Mouse (Mus musculus): Measurements from ENCODE around the gene Myh9.
A peak's percentile ranks its signal among the peaks of the same experiment; 100 is the strongest.
"Not testable (repeated sequence)": the region's sequence is repeated elsewhere in the genome, so short reads cannot be mapped to it uniquely, and the experiment has no call there.

The Myh9 gene

GRCm38 (mm10) chr15:77746326-77746725, 95.6 kb downstream of the Myh9 start:
- DNase-seq = no peak

DNA sequence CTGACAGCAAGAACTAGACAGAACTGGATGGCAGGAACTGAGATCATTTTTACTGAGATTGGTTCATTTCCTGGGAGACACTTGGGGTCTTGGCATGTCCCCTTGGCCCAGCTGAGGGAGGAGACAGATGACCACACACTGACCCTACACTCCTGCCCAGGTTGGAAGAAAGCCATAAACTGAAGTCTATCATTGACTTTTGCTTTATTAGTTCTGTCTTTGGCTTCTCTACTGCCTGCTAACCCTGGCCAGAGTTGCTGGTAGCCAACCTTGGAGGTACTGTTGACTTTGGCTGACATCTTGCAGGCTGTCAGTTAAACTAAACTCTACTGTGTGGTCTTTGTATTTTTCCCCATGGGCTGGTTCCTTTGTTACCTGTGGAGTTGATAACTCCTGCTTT, 96.9 kb downstream of the Myh9 start:
- DNase-seq = no peak

GRCm38 (mm10) chr15:77744632-77745031, 97.3 kb downstream of the Myh9 start:
- DNase-seq = no peak

GRCm38 (mm10) chr15:77741556-77741955, 100.4 kb downstream of the Myh9 start:
- not testable (repeated sequence) for DNase-seq

DNA sequence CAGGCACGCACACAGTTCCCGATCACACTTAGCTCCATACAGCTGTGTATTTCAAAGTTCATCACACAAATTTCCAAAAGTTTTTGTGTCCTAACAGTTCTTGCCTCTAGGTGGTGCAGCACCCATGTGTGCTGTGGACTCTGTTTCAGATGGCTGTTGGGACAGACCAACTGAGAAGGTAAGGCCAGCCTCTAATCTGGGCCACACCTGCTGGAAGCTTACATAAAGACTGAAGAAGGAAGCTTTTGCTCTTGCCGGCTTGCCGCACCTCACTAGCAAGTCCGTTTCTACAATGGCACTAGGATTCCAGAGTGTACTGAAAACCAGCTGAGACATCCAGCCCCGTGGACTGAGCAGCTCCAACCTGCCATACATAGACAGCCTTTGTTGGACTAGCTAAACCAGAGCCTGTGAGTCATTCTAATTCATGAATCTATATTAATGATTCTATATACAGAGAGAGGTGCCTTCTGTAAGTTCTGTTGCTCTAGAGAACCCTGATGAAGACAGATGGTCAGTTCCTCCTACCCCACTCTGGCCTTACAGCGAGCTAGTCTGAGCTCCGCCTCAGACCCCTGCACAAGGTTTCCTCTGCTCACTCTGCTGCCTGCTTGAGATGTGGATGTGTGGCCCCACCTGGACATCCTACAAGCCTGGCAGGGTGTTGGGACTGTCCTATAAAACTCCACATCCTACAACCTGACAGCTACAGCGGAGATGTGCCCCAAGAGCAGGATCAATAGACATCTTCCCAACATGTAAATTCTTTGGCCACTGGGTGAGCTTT, 101.3 kb downstream of the Myh9 start:
- no peak for DNase-seq

- DNase-seq = not testable (repeated sequence)
Observed at GRCm38 (mm10) chr15:77733903-77734302, 108.1 kb downstream of the Myh9 start.

- DNase-seq = not testable (repeated sequence)
Observed at GRCm38 (mm10) chr15:77733380-77733779, 108.6 kb downstream of the Myh9 start.

DNA sequence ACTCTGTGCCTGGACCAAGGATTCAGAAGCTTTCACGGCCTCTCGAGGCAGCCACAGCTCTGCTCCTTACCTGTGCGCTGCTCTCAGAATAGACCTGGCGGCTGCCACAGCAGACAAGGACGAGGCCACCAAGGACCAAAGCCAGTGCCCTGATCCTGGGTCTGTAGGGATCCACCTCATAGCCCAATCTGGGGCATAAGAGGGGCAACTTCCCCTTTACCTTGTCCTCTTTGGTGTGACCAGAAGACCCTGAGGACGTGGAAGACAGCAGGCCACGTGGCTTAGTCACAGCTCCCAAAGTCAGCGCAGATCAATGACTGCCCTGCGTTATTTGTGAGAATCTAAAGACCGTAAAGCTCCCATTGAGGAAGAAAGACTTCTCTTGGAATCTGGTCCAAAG, 109.1 kb downstream of the Myh9 start:
- not testable (repeated sequence) for DNase-seq

DNA sequence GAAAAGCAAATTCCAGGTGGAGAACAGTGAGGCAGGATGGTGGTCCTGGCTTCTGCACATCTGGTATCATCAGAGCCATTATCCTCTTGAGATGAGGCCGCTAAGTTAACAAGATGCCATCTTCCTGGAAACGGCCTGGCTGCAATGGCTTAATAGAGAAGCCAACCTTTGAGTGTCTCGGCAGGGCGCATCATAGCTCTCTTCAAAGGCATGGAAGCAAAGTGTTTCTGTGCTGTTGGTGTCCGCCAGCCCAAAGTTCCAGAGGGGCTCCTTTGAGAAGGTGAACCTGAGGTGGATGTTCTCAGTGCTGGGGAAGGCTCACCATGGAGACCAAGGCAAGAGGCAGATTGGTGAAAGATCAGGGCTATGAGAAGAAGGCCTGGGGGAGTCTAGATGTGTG, 110.4 kb downstream of the Myh9 start:
- no peak for DNase-seq

DNA sequence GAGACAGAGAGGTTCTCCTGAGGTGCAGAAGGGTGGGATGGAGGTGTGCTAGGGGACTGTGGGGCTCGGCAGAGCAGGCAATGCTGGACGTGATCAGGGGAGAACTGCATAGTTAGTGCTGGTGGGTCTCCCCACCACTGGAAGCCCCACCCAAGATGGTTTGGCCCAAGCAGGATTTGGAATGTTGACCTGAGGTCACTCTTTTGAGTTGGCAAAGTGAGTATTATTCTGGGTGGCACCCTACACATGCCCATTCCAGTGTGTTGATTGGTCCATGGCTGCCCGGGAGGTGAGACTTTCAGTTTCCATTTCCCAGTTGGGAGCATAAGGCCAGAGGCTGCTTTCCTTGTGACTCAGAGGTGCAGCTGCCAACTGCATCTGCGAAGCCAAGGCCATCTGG, 113.2 kb downstream of the Myh9 start, which contains the start of gene Apol9b:
TSS of gene Apol9b (plus strand) at position 301 of the 400 bp plus-strand sequence.
- DNase-seq = not testable (repeated sequence)

DNA sequence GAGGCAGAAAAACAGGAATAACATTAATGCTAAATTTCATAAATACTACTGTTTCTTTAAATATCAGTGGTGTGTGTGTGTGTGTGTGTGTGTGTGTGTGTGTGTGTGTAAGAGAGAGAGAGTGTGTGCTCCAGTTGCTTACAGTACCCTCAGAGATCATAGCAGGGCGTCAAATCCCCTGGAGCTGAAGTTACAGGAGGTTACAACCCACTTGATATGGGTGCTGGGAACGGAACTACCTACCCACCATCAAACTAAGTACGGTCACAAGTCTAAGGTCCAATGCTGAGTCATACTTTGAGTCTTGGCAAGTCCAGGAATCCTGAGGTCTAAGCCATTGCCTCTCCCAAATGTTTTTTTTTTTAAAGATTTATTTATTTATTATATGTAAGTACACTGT, 114.2 kb downstream of the Myh9 start:
- not testable (repeated sequence) for DNase-seq

GRCm38 (mm10) chr15:77727139-77727538, 114.8 kb downstream of the Myh9 start:
- DNase-seq = peak; percentile 23

DNA sequence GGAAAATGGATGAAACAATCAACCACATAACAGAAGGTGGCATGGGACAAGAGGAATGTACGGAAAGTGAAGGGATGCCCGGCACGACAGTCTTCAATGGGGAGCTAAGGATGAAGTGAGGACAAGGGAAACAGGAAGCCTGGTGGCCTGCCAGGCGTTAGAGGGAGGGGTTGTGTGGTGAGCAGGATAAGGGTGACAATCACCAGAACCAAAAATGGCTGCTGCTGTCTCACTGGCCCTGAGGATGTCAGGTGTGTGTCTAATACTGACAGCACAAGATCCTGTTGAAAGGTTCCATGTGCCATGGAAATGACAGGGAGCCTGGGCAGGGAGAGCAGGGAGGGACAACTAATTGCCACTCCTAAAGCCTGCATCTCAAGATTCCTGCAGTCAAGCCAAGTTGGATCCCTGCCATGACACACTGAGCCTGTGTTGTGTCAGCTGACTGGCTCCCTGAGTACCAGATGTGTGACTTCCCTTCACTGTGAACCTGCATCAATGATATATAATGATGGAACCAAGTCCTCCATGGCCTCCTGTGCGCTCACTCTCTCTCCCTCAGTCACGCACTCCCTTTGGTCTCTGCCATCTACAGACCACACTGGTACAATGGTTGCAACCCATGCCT, 116.5 kb downstream of the Myh9 start:
- DNase-seq = not testable (repeated sequence)

DNA sequence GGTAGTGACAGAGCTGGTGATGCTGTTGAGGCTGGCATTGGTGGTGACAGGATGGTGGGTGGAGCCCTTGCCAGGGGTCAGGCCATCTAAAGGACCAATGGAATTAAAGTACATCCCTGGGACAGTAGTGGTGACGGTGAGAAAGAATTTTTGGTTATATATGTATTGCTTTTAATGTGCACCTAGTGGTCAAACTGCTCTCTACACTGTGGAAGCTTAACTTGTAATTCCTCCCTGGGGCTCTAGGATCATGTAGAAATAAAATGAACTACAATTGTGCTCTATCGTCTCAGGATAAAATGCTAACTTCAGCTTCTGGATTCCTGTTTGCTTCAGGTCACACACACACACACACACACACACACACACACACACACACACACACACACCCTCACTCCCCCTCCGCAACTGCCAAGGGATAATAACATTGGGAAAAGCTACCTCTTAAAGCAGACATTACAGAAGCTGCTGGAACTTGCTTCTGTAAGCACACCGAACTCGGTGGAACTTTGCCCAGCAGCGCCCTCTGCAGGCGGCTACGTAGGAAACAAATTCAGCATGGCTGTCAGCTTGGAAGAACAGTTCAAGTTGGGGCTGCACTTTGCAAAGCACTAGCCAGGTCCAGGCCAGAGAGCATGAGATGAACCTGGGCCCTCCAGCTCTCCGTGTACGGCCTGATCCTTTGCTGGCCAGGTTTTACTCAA, 117.6 kb downstream of the Myh9 start:
- DNase-seq = not testable (repeated sequence)

DNA sequence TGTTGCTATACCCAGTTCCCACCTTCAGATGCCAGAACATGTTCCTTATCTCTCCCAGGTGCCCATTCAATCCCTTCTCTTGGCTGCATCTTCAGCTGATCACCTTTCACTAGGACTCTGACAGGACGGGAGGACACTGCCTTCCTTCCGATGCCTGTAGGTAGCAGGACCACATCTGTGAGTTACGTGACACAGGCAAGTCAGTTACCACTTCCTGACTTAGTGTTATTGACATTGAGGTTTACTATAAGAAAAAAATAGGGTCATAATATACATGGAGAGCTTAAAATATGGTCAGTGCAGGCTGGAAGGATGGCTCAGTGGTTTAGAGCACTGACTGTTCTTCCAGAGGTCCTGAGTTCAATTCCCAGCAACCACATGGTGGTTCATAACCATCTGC, 120.5 kb downstream of the Myh9 start:
- DNase-seq = not testable (repeated sequence)

DNA sequence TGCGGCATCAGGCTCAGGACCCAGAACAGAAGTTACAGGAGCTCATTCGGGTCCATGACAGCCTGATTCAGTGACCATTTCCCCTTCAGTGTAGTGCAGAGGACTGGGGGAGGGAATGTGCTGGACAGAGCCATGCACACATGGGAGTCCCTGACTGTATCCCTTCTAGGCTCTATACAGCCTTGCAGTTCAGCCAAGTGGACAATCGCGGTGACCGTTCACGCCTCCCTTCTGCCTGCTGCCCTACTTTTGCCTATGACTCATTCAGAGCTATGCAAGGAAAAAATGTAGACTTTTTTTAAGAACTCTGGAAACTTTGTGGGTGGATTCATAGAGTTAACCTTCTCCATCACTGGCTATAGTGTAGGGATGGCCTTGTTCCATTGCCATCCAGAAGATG, 123.7 kb downstream of the Myh9 start:
- DNase-seq = not testable (repeated sequence)
